Mouse (Mus musculus) gastrocnemius, adult 2 months (tissue): ENCODE measurements at regions not wholly inside any gene's neighbourhood (a gene's known extent, or its start where the extent isn't known, plus 50 kb on each side); places are given as distances from the start of the nearest gene placed in this dataset.
A peak's percentile ranks its signal among the peaks of the same experiment; 100 is the strongest.

Source experiments
- DNase-seq: peaks from one replicate; pipeline ENCODE4 v3.0.0; 2022
- H3K27ac ChIP-seq: fragments of 200-600 bp; 2 replicates; pipeline ENCODE4 v1.8.1; 2022; ENCODE audit warnings: mild to moderate bottlenecking
- H3K4me3 ChIP-seq: fragments of 200-600 bp; 2 replicates; pipeline ENCODE4 v1.8.1; 2022; ENCODE audit warnings: mild to moderate bottlenecking, moderate library complexity
- CTCF ChIP-seq: fragments of 200-600 bp; IDR thresholded peaks from 2 replicates; pipeline ENCODE4 v1.8.1; 2022; ENCODE audit warnings: antibody characterized with exemption, mild to moderate bottlenecking, moderate library complexity
- intact Hi-C: fragments of 180-260 bp; cut with DNase I; formaldehyde crosslinking; loops from one replicate; pipeline ENCODE4 v1.15.1; 2025

DNA sequence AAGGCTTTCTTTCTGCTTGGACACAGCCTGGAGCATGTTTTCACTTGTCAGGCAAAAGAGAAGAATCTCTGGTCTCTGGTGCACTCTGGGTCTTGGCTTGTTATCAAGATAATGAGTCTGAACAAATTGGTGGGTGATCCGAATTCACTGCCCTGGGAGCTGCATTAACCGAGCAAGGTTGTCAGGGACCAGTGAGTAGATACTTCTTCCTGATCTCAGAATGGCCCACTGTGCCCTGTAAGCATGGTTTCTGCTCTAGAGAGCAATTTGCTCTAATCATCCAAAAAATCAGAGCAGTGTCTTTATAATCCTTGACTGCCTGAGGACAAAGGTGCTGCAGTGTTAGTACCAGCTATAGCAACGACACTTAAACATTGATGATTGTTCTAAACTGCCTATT, 97.2 kb upstream of the 1500015O10Rik start:
- no peak overlapping the region for H3K27ac ChIP-seq
- no peak overlapping the region for H3K4me3 ChIP-seq
- no peak for DNase-seq
- intact Hi-C loops = no loop called here
- TF ChIP-seq CTCF = no peak

- intact Hi-C loops = loop anchor here (5.0 kb wide), 1 partner anchor 188 kb away; no protein-coding TSS in a partner anchor
- peak; percentile 23 for DNase-seq
- Histone ChIP-seq H3K27ac (no peak overlapping the region), H3K4me3 (no peak overlapping the region)
- peak; percentile 75 for TF ChIP-seq CTCF
Measured at GRCm38 (mm10) chr1:43635718-43636117, 94.7 kb upstream of the 1500015O10Rik start.

GRCm38 (mm10) chr1:43637956-43638355, 92.4 kb upstream of the 1500015O10Rik start:
- Histone ChIP-seq H3K27ac (no peak overlapping the region), H3K4me3 (no peak overlapping the region)
- intact Hi-C loops = loop anchor here (1.0 to 5.0 kb wide), 2 partner anchors 191 to 339 kb away; no protein-coding TSS in a partner anchor
- TF ChIP-seq CTCF = no peak
- no peak for DNase-seq

DNA sequence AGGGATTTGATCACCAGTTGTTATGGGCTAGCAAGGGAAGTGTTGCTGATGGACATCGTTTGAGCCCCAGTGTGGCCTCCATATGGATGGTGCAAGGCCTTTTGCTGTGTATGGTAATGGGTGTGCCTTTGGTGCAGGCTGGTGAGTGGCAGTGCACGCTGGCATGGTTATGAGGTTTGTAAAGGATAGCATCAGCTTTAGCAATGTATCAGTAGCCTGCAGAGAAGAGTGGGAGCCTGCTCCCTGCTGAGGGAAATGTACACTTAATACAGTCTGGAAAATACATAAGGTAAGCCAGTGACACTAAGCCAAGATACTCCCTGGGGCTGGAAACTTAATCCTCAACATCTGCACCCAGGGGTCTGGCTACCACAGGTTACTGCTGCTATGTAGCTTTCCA, 58.4 kb upstream of the 1500015O10Rik start:
- H3K27ac ChIP-seq = no peak overlapping the region
- no peak overlapping the region for H3K4me3 ChIP-seq
- intact Hi-C loops = no loop called here
- DNase-seq = no peak
- no peak for TF ChIP-seq CTCF
